Mouse (Mus musculus) activated CD4-positive, CD25-positive, alpha-beta regulatory T cell, adult 4 months (primary cell): ENCODE results near the gene Gnai3. TPM values are rescaled to one million over a fixed set of nuclear protein-coding genes. Genes with fewer than 3 reads are reported as not detected.
A peak's percentile ranks its signal among the peaks of the same experiment; 100 is the strongest.

Source experiments
- ATAC-seq: one replicate; pipeline ENCODE4 v1.8.0; 2017
- polyA plus RNA-seq, 2 experiments: library from polyadenylated mRNA; unstranded; fragments of 100-300 nt; shearing (Covaris generic); gene quantifications; one replicate each; pipeline ENCODE4 v1.2.1; 2017

Gnai3 gene
- polyA plus RNA-seq, 2 experiments from 2014 or later: 109 to 113 TPM

- ATAC-seq: no peak
Measured at GRCm38 (mm10) chr3:108081681-108082080, 64.3 kb downstream of the Gnai3 start.

DNA sequence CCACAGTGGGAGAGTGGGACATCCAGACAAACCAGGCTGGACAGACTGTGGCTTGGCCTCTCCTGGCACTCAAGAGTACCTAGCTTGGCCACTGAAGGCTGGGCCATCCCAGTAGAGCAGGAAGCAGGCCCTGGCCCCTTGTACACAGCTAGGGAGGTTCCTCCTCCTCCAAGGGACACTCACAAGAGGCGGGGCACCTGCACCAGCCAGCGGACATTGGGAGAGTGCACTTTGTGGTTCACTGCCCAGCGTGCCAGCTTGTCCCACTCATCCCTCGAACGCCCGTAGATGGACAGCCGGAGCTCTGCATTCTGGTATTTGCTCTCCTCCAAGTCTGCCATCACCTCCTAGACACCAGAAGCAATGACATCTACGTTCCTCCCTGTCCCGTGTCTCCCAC lies 69.1 kb downstream of the Gnai3 start:
- ATAC-seq: no peak

DNA sequence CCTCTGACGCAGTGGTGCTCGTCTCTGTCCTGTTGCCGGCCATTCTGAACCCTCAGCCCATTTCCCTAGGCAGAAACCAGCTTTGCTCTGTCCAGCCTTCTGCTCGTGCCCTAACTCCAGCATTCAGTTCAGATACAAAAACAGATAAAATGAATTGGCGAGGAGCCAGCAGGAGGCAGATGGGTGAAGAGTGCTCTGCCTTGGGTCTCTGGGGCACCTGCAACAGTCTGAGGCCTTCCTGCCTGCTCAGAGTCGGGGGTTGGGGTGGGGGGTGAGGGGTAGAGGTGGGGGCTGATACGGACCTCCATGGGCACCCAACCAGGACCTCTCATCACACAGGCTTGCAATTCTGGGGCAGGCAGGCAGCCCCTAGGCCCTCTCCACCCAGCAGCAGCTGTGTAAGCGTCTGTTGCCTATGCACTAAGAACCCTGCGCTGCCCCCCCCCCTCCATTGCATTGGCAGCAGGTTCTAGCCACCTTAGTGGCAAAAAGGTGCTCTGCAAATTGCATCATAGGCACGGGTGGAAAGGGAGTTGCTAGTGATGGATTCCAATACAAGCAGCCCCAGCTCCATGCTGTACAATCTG lies 72.9 kb downstream of the Gnai3 start:
- ATAC-seq: no peak

- ATAC-seq: peak; percentile 88
Measured at GRCm38 (mm10) chr3:108070295-108071293, 75.4 kb downstream of the Gnai3 start.

DNA sequence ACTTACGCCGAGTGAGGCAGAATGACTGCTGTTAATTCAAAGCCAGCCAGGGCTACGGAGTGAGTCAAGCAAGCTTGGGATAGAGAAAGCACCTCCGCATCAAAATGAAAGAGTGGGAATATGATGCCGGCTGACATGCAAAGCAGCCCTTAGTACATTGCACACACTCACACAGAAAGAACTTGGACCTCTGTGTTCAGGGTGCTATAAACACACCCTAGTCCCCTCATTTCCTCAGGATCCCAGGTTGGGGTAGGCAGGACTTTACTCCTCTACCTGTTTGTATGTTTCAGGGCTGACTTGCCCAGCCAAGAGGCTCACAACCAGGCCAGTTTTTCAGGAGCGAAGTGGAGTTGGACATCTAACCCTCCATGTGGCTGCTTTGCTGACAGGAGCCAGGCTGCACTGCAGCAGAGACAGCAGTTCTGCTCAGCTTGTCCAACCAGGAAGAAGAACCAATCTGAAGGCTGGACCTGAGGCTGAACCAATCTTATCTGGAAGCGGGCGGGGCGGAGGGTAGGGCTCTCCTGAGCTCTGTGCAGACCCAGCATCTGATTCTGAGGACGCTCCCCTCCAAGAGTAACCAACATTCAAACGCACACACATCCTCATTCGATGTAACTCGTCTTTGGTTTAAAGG lies 76.6 kb downstream of the Gnai3 start:
- no peak for ATAC-seq

DNA sequence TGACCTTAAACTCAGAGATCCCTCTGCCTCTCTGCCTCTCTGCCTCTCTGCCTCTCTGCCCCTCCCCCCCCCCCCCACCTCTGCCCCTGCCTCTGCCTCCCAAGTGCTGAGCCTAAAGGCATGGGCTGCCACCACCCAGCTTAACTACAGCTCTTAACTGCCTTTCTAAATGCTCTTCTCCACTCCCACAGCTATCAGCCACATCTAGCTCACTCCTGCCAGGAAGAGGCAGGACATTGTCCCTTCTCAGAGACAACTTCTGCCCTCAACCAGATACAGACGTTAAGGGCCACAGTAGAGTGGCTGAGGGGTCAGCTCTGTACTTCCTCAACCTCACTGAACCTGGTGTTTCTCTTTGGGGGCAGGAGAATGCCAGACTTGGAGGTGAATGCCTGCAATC lies 77.1 kb downstream of the Gnai3 start:
- no peak for ATAC-seq

GRCm38 (mm10) chr3:108067370-108067934 lies 78.5 kb downstream of the Gnai3 start:
- no peak for ATAC-seq

DNA sequence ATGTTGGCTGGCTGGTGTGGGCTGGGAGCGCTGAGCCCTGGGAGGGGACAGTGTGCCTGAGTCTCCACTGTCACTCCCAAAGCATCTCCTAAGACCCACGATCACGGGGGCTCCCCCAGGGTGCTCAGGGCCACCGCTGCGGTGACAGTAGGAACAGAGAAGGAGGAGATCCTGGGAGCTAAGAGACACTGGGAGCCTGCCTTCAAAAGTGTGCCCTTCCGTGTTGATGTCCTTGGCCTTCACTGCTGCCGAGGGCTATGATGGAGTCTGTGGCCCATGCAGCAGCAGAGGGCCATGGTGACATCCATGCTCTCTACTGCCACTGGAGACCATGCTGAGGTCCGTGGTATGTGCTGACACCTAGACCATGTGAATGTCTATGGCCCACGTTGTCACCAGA lies 80.4 kb downstream of the Gnai3 start:
- ATAC-seq: no peak

GRCm38 (mm10) chr3:108064672-108065071 lies 81.3 kb downstream of the Gnai3 start:
- ATAC-seq: no peak

GRCm38 (mm10) chr3:108062648-108063047 lies 83.3 kb downstream of the Gnai3 start:
- ATAC-seq: no peak

DNA sequence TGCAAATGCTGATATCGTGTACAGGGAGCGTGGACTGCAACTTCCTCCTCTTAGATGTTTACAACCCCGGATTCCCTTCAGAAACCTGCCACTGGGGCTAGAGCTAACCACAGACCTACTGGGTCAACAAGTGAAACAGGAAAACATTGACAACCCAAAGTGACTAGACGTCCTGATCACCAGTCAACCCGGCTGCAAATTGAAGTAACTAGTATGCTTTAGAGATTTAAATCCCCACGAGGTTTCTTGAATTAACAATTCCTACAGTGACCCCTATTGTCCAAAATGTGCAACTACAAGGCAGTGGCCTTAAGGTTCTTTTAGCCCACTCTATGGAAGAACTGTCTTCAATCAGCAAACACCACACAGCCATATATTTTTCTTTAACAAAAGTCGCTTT lies 84.5 kb downstream of the Gnai3 start:
- ATAC-seq: peak; percentile 76

Other genes starting within 250 kb of the Gnai3 start
- gene Gstm7, start 214.3 kb downstream of the Gnai3 start, polyA plus RNA-seq: under 1 TPM in 1 of 2 experiments, not detected in 1; 0.94 TPM
- not detected for gene Gstm6, start 202.4 kb downstream of the Gnai3 start, polyA plus RNA-seq
- not detected for gene Gstm3, start 176.9 kb downstream of the Gnai3 start, polyA plus RNA-seq
- gene Gstm2, start 159.7 kb downstream of the Gnai3 start, polyA plus RNA-seq: not detected
- gene Gstm1, start 128.2 kb downstream of the Gnai3 start, polyA plus RNA-seq: 1 to 10 TPM; 1.2 to 1.4 TPM
- gene Gstm4, start 101.3 kb downstream of the Gnai3 start, polyA plus RNA-seq: 1 to 10 TPM; 3.2 to 3.4 TPM
- 10 to 100 TPM; 13.6 to 21.6 TPM for gene Ampd2, start 59.5 kb downstream of the Gnai3 start, polyA plus RNA-seq
- gene Gnat2, start 53.4 kb downstream of the Gnai3 start, polyA plus RNA-seq: not detected
- not detected for gene Gpr61, start 8.7 kb upstream of the Gnai3 start, polyA plus RNA-seq
- gene Amigo1, start 40.2 kb upstream of the Gnai3 start, polyA plus RNA-seq: under 1 TPM; 0.09 to 0.19 TPM
- 1 to 10 TPM; 5.9 to 6.9 TPM for gene Cyb561d1, start 55.1 kb upstream of the Gnai3 start, polyA plus RNA-seq
- gene Atxn7l2, start 64.8 kb upstream of the Gnai3 start, polyA plus RNA-seq: 1 to 10 TPM; 4.3 to 7.8 TPM
- gene Sypl2, start 80.5 kb upstream of the Gnai3 start, polyA plus RNA-seq: not detected
- gene Psma5, start 110.8 kb upstream of the Gnai3 start, polyA plus RNA-seq: 100 to 1,000 TPM; 196 to 245 TPM
- gene Sort1, start 137.9 kb upstream of the Gnai3 start, polyA plus RNA-seq: under 1 TPM in 1 of 2 experiments, not detected in 1; 0.07 TPM
- gene Mybphl, start 218.8 kb upstream of the Gnai3 start, polyA plus RNA-seq: not detected
- gene Psrc1, start 237.7 kb upstream of the Gnai3 start, polyA plus RNA-seq: 10 to 100 TPM in 1 of 2 experiments, 1 to 10 TPM in 1; 7.8 to 10.3 TPM